Mouse (Mus musculus): Measurements from ENCODE around the gene Epb41l3. TPM values are rescaled to one million over a fixed set of nuclear protein-coding genes. Genes with fewer than 3 reads are reported as not detected.

Epb41l3 gene
- total RNA-seq, 2 experiments from 2014 or later: 218 to 224 TPM

GRCm38 (mm10) chr17:69221966-69222692 is 146.6 kb downstream of the Epb41l3 start:
- intact Hi-C loops (cut with DNase I): no loop called here
- no peak for DNase-seq (ENCODE audit: low spot score in 2 of 2)

- intact Hi-C loops (cut with DNase I): no loop called here
- DNase-seq (ENCODE audit: low spot score in 2 of 2): no peak
Measured at GRCm38 (mm10) chr17:69225996-69226395, 150.5 kb downstream of the Epb41l3 start.

GRCm38 (mm10) chr17:69227426-69228014 is 152.0 kb downstream of the Epb41l3 start:
- no peak for DNase-seq (ENCODE audit: low spot score in 2 of 2)
- intact Hi-C loops (cut with DNase I): no loop called here

- DNase-seq (ENCODE audit: low spot score in 2 of 2): no peak
Measured at GRCm38 (mm10) chr17:69229451-69229850, 154.0 kb downstream of the Epb41l3 start.

GRCm38 (mm10) chr17:69230131-69230621 is 154.7 kb downstream of the Epb41l3 start:
- no peak for DNase-seq (ENCODE audit: low spot score in 2 of 2)
- intact Hi-C loops (cut with DNase I): no loop called here

More at GRCm38 (mm10) chr17:69229451-69229850, 154.0 kb downstream of the Epb41l3 start:
- intact Hi-C loops (cut with DNase I): no loop called here

GRCm38 (mm10) chr17:69231360-69231759 is 155.9 kb downstream of the Epb41l3 start:
- DNase-seq (ENCODE audit: low spot score in 2 of 2): no peak
- intact Hi-C loops (cut with DNase I): no loop called here

- intact Hi-C loops (cut with DNase I): no loop called here
- no peak for DNase-seq (ENCODE audit: low spot score in 2 of 2)
Measured at GRCm38 (mm10) chr17:69237172-69237571, 161.7 kb downstream of the Epb41l3 start.

GRCm38 (mm10) chr17:69238810-69239373 is 163.4 kb downstream of the Epb41l3 start:
- intact Hi-C loops (cut with DNase I): no loop called here
- no peak for DNase-seq (ENCODE audit: low spot score in 2 of 2)

- intact Hi-C loops (cut with DNase I): no loop called here
- no peak for DNase-seq (ENCODE audit: low spot score in 2 of 2)
Measured at GRCm38 (mm10) chr17:69239423-69239822, 163.9 kb downstream of the Epb41l3 start.

- DNase-seq (ENCODE audit: low spot score in 2 of 2): no peak
- intact Hi-C loops (cut with DNase I): no loop called here
Measured at GRCm38 (mm10) chr17:69255834-69256233, 180.4 kb downstream of the Epb41l3 start.

- intact Hi-C loops (cut with DNase I): no loop called here
- no peak for DNase-seq (ENCODE audit: low spot score in 2 of 2)
Measured at GRCm38 (mm10) chr17:69256441-69256840, 181.0 kb downstream of the Epb41l3 start.

- DNase-seq (ENCODE audit: low spot score in 2 of 2): no peak
- intact Hi-C loops (cut with DNase I): no loop called here
Measured at GRCm38 (mm10) chr17:69263810-69264565, 188.5 kb downstream of the Epb41l3 start.

GRCm38 (mm10) chr17:69265171-69265570 is 189.7 kb downstream of the Epb41l3 start:
- intact Hi-C loops (cut with DNase I): no loop called here
- DNase-seq (ENCODE audit: low spot score in 2 of 2): no peak

GRCm38 (mm10) chr17:69265759-69266463 is 190.4 kb downstream of the Epb41l3 start:
- DNase-seq (ENCODE audit: low spot score in 2 of 2): no peak
- intact Hi-C loops (cut with DNase I): no loop called here

- intact Hi-C loops (cut with DNase I): no loop called here
Measured at GRCm38 (mm10) chr17:69266936-69267335, 191.5 kb downstream of the Epb41l3 start.

GRCm38 (mm10) chr17:69267526-69267925 is 192.0 kb downstream of the Epb41l3 start:
- intact Hi-C loops (cut with DNase I): no loop called here
- DNase-seq (ENCODE audit: low spot score in 2 of 2): no peak

More at GRCm38 (mm10) chr17:69266936-69267335, 191.5 kb downstream of the Epb41l3 start:
- no peak for DNase-seq (ENCODE audit: low spot score in 2 of 2)

- intact Hi-C loops (cut with DNase I): no loop called here
- DNase-seq (ENCODE audit: low spot score in 2 of 2): no peak
Measured at GRCm38 (mm10) chr17:69277362-69277761, 201.9 kb downstream of the Epb41l3 start.

- intact Hi-C loops (cut with DNase I): no loop called here
Measured at GRCm38 (mm10) chr17:69284511-69284910, 209.0 kb downstream of the Epb41l3 start.

GRCm38 (mm10) chr17:69288130-69288529 is 212.6 kb downstream of the Epb41l3 start:
- DNase-seq (ENCODE audit: low spot score in 2 of 2): no peak
- intact Hi-C loops (cut with DNase I): no loop called here

More at GRCm38 (mm10) chr17:69284511-69284910, 209.0 kb downstream of the Epb41l3 start:
- no peak for DNase-seq (ENCODE audit: low spot score in 2 of 2)
